Mouse (Mus musculus): ENCODE measurements at regions not wholly inside any gene's neighbourhood (a gene's known extent, or its start where the extent isn't known, plus 50 kb on each side); places are given as distances from the start of the nearest gene placed in this dataset.

GRCm38 (mm10) chr2:79076115-79076514 lies 179.1 kb upstream of the Itga4 start:
- TF ChIP-seq CTCF (IDR thresholded peaks at IDR 0.05; ENCODE audit: extremely low read depth, insufficient read length, insufficient replicate concordance, low read depth, low read length) = no peak
- TF ChIP-seq POLR2A (IDR thresholded peaks at IDR 0.05; ENCODE audit: low read depth, low read length) = no peak

Data from small intestine, adult 2 months (tissue).